Mouse (Mus musculus) embryonic facial prominence, embryonic 14.5 days (tissue): ENCODE data around the gene Dhx16. TPM values are rescaled to one million over a fixed set of nuclear protein-coding genes. Genes with fewer than 3 reads are reported as not detected.

Experiments
- ATAC-seq: fragments of 200-750 bp; cut with Nextera tagmentation; 2 replicates; pipeline ENCODE4 v1.8.0; 2017; ENCODE audit warnings: low read depth, moderate number of reproducible peaks, moderate TSS enrichment
- DNase-seq: peaks from one replicate; pipeline ENCODE4 v3.0.0-alpha.2; 2015; ENCODE audit warnings: low spot score
- H3K27ac ChIP-seq: fragments of 300-500 bp; sonication (generic); replicated peaks from 2 replicates; pipeline ENCODE4 v1.5.1; 2014; ENCODE audit warnings: low read depth, mild to moderate bottlenecking, low read length, moderate library complexity
- H3K27me3 ChIP-seq: fragments of 300-500 bp; sonication (generic); replicated peaks from 2 replicates; pipeline ENCODE4 v1.6.1; 2014; ENCODE audit warnings: low read length; ENCODE audit not compliant: control insufficient read depth, insufficient read depth
- H3K36me3 ChIP-seq: fragments of 300-500 bp; sonication (generic); 2 replicates; pipeline ENCODE4 v1.6.1; 2014; ENCODE audit warnings: low read length, mixed read lengths; ENCODE audit not compliant: control insufficient read depth, insufficient read depth
- H3K4me1 ChIP-seq: fragments of 300-500 bp; sonication (generic); 2 replicates; pipeline ENCODE4 v1.6.1; 2014; ENCODE audit warnings: antibody characterized with exemption, low read length; ENCODE audit not compliant: control insufficient read depth, insufficient read depth
- H3K4me2 ChIP-seq: fragments of 300-500 bp; sonication (generic); 2 replicates; pipeline ENCODE4 v1.6.1; 2014; ENCODE audit warnings: low read depth, mild to moderate bottlenecking, low read length, moderate library complexity, mixed read lengths
- H3K4me3 ChIP-seq: fragments of 300-500 bp; sonication (generic); 2 replicates; pipeline ENCODE4 v1.5.1; 2014; ENCODE audit warnings: low read depth, mild to moderate bottlenecking, low read length
- H3K9ac ChIP-seq: fragments of 300-500 bp; sonication (generic); 2 replicates; pipeline ENCODE4 v1.6.1; 2014; ENCODE audit warnings: low read depth, mild to moderate bottlenecking, low read length, moderate library complexity, mixed read lengths
- H3K9me3 ChIP-seq: fragments of 300-500 bp; sonication (generic); 2 replicates; pipeline ENCODE4 v1.6.1; 2016; ENCODE audit warnings: low read length; ENCODE audit not compliant: control insufficient read depth
- WGBS: fragments of 180-500 bp; shearing (Covaris S2); extraction: QIAGEN DNeasy Blood & Tissue Kit; methylation state at CpG from one replicate; pipeline ENCODE4 v1.1.7; 2014; 5-methylcytosine and 5-hydroxymethylcytosine counted together
- polyA plus RNA-seq: library from polyadenylated mRNA; unstranded; fragments of >200 nt; fragmentation: Nextera tagmentation; extraction: Ambion mirVana; gene quantifications from 2 replicates; pipeline ENCODE4 v1.2.1, GENCODE M21; 2014

Dhx16 gene
- polyA plus RNA-seq, 1 experiment from 2014 or later: 40.2 TPM

DNA sequence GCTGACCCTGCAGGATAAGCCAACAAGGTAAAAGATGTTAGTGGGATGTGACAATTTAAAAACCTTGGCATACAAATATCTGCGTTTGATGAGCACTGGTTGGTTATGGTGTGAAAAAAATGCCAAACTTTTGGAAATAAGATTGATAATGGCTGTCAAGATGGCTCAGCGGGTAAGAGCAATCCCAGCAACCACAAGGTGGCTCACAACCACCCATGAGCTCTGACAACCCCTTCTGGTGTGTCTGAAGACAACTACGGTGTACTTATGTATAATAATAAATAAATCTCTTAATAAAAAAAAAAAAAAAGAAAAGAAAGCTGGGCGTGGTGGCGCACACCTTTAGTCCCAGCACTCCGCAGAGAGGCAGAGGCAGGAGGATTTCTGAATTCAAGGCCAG is 35.4 kb downstream of the Dhx16 start:
- Histone ChIP-seq H3K4me3 (peak overlapping the region; percentile 58; the same call in 1 of the 2 replicates), H3K4me2 (peak overlapping the region; percentile 77), H3K36me3 (peaks cover 36% of the 10 kb centered on the region), H3K9ac (peak overlapping the region; percentile 70; the same call in 1 of the 2 replicates), H3K9me3 (no peaks in the 10 kb centered on the region), H3K4me1 (peaks cover 9% of the 10 kb centered on the region), H3K27ac (no peak overlapping the region), H3K27me3 (no peaks in the 10 kb centered on the region)
- ATAC-seq (no peak), DNase-seq (no peak)
- 83% methylated on average over 6 of the region's 6 CpGs for WGBS

DNA sequence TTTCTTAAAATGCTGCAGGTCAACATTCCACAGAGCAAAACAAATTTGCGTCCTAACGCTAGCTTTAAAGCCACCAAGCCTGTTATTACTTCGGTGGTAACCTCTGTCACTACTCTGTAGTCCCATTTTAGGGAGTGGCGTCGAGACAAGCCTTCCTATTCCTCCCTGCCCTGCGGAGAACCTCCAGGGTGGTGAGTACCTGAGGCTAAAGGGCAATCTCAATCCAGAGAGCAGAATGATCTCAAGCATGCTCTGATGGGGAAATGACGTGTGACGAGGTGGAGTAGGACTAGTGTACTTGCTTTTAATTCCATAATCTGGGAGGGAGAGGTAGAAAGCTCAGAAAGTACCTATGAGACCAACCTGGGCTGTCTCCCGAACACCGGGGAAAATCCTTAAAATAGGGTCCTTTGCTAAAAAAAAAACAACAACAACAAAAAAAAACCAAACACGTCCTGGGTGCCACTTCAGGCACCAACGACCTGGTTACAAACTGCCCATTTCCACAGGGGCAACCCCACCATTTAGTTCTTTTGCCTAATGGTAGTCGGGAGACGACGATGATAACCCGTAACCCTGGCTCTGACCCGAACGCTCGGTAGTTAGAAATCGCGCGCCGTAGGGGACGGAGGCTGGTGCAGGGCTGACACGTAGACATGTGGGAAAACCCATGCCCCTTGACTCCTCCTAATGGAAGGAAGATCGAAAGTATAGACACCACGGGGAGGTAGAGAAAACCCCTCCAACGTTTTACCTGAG is 36.1 kb downstream of the Dhx16 start:
- H3K4me3 ChIP-seq: peak overlapping the region; percentile 58
- H3K4me1 ChIP-seq: peaks cover 10% of the 10 kb centered on the region
- peak overlapping the region; percentile 98 for H3K27ac ChIP-seq
- peak overlapping the region; percentile 77 for H3K4me2 ChIP-seq
- DNase-seq (no peak), ATAC-seq (no peak; the same call in 1 of the 2 replicates)
- 3% methylated on average over 28 of the region's 28 CpGs for WGBS
- peak overlapping the region; percentile 70 for H3K9ac ChIP-seq
- peaks cover 36% of the 10 kb centered on the region for H3K36me3 ChIP-seq
- H3K9me3 ChIP-seq: no peaks in the 10 kb centered on the region
- H3K27me3 ChIP-seq: no peaks in the 10 kb centered on the region

- H3K9ac ChIP-seq: peak within 1 kb of the TSS; percentile 92
- H3K4me2 ChIP-seq: peak within 1 kb of the TSS; percentile 94
- DNase-seq (peak; percentile 100), ATAC-seq (peak; percentile 95)
- H3K27me3 ChIP-seq: no peaks in the 10 kb centered on the region
- H3K36me3 ChIP-seq: peaks cover 36% of the 10 kb centered on the region
- no peaks in the 10 kb centered on the region for H3K9me3 ChIP-seq
- H3K27ac ChIP-seq: peak within 1 kb of the TSS; percentile 98
- peak within 1 kb of the TSS; percentile 58 for H3K4me3 ChIP-seq
- peaks cover 10% of the 10 kb centered on the region for H3K4me1 ChIP-seq
- under 1% methylated on average over 56 of the region's 83 CpGs for WGBS
These were observed 36.9 kb downstream of the Dhx16 start, which contains the start of the genes Mrps18b and Ppp1r10 for GRCm38 (mm10) chr17:35916297-35917142. Gene Mrps18b, minus strand, starts transcription at chr17:35916389. Gene Ppp1r10, plus strand, starts transcription at chr17:35916434.

DNA sequence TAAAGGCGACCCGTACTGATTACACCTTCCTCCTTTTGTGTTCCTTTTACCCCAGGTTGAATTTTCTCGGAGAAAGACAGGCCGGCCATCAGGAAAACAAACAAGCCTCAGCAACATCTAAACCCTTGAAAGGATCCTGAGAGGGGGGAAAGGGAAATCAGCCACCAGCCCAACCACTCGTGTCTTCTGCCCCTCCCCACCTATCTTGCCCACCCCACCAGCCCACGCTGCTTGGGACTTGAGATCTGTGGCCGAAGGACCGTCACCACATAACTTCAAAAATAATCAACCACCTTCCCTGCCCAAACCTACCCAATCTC is 37.5 kb downstream of the Dhx16 start:
- 2% methylated on average over 8 of the region's 8 CpGs for WGBS
- Histone ChIP-seq H3K27me3 (no peaks in the 10 kb centered on the region), H3K9ac (peak overlapping the region; percentile 92), H3K36me3 (peaks cover 34% of the 10 kb centered on the region), H3K4me3 (peak overlapping the region; percentile 58), H3K9me3 (no peaks in the 10 kb centered on the region), H3K4me1 (peaks cover 10% of the 10 kb centered on the region), H3K27ac (peak overlapping the region; percentile 98), H3K4me2 (peak overlapping the region; percentile 94)
- DNase-seq: no peak
- no peak for ATAC-seq

DNA sequence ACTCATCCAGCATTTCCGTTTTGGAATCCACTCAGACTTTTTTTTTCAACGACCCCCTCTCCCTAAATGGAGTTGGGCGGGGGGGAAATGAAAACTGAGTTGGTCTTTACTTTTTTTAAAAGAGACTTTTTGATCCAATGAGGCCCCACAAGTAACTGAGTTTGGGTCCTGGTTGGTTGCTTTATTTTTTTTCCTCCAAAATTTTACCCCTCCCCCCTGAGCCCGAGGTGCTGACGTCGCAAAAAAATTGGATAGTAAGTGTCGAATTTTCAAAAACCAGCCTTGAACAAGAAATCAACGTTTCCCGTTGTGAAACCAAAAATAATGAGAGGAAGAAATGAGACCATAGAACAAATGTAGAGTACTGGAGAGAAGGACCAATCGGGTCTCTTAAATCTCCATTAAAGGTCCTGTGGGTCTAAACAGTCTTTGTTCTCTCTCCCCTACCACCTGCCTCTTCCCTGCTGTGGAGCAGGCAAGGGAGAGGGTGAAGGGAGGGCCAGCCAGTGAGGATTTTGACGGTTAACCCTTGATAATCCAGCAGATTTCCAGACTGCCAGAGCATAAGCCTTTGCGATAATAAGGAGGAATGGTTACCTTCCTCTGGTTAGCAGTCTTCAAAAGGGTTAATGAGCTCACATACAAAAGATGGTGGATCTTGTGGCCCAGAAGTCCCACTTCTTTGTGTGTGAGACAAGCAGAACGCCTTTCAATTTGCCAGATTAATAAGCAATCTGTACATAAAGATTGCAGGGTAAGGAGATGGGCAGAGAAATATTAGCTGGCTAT is 38.0 kb downstream of the Dhx16 start:
- peak overlapping the region; percentile 58 for H3K4me3 ChIP-seq
- H3K9me3 ChIP-seq: no peaks in the 10 kb centered on the region
- H3K4me2 ChIP-seq: peak overlapping the region; percentile 94
- no peak for ATAC-seq
- under 1% methylated on average over 13 of the region's 13 CpGs for WGBS
- peak overlapping the region; percentile 92 for H3K9ac ChIP-seq
- H3K4me1 ChIP-seq: peaks cover 10% of the 10 kb centered on the region
- peak; percentile 85 for DNase-seq
- peak overlapping the region; percentile 98 for H3K27ac ChIP-seq
- peaks cover 28% of the 10 kb centered on the region; the same call in 1 of the 2 replicates for H3K36me3 ChIP-seq
- H3K27me3 ChIP-seq: no peaks in the 10 kb centered on the region

DNA sequence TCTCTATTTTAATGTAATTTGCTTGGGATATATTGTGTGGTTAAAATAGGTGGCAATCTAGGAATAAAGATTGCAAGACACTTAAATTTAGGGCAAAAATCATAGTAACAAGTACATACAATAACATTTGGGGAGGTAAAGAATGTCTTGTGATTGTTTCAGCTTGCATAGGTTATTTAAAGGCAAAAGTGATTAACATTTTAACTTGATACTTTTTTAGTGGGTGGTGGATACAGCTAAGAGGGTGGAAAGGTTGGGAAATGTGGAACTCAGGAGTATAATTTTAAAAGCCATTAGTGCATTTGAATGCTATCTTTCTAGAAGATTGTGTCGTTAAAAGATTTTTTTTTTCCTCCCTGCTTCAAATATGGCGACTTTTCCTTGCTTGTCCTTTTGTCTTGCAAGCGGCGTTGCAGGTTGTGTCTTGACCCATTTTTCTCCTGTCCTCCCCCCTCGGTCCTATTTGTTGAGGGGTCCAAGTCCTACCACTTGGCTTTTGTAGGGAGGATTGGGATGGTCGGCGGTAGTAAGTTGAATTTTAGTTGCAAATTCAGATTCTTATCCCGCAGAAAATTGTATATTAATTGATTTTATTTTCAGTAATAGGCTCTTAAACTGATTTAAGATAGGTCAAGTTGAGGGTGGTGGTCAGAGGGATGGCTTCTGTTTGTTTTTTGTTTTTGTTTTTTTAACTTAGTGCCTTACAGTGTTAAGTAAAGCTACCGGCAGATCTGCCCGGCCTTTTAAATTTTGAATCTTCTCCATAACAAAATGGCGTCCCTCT is 38.8 kb downstream of the Dhx16 start:
- Histone ChIP-seq H3K36me3 (peaks cover 27% of the 10 kb centered on the region), H3K27ac (peak overlapping the region; percentile 98), H3K4me1 (peaks cover 10% of the 10 kb centered on the region), H3K9ac (peak overlapping the region; percentile 92), H3K27me3 (no peaks in the 10 kb centered on the region), H3K4me3 (peak overlapping the region; percentile 58), H3K4me2 (peak overlapping the region; percentile 94), H3K9me3 (no peaks in the 10 kb centered on the region)
- under 1% methylated on average over 11 of the region's 11 CpGs for WGBS
- peak; percentile 82 for DNase-seq
- no peak for ATAC-seq

GRCm38 (mm10) chr17:35919060-35919715 is 39.6 kb downstream of the Dhx16 start:
- Histone ChIP-seq H3K4me1 (peaks cover 10% of the 10 kb centered on the region), H3K36me3 (peaks cover 27% of the 10 kb centered on the region), H3K4me2 (peak overlapping the region; percentile 94), H3K27ac (peak overlapping the region; percentile 98), H3K9ac (peak overlapping the region; percentile 92), H3K27me3 (no peaks in the 10 kb centered on the region), H3K9me3 (no peaks in the 10 kb centered on the region), H3K4me3 (peak overlapping the region; percentile 58)
- ATAC-seq (peak; percentile 23), DNase-seq (peak; percentile 99)
- 15% methylated on average over 7 of the region's 7 CpGs for WGBS
